Mouse (Mus musculus): ENCODE results near the gene Actl11. TPM values are rescaled to one million over a fixed set of nuclear protein-coding genes. Genes with fewer than 3 reads are reported as not detected.

Actl11 gene
- polyA plus RNA-seq, 1 experiment from 2014 or later, result not detected

GRCm38 (mm10) chr9:107949184-107949921 lies 21.1 kb downstream of the Actl11 start:
- no peak for ATAC-seq (replicated peaks; ENCODE audit: low FRiP score)
- no peaks in the 10 kb centered on the region for H3K36me3 ChIP-seq
- no peak overlapping the region for H3K9ac ChIP-seq
- H3K9me3 ChIP-seq (replicated peaks), result no peaks in the 10 kb centered on the region
- H3K27ac ChIP-seq, result no peak overlapping the region
- no peaks in the 10 kb centered on the region for H3K27me3 ChIP-seq
- H3K4me1 ChIP-seq, result peaks cover 24% of the 10 kb centered on the region
- no peak overlapping the region for H3K4me2 ChIP-seq
- WGBS, result 83% methylated on average over 13 of the region's 13 CpGs
- H3K4me3 ChIP-seq (replicated peaks), result no peak overlapping the region

DNA sequence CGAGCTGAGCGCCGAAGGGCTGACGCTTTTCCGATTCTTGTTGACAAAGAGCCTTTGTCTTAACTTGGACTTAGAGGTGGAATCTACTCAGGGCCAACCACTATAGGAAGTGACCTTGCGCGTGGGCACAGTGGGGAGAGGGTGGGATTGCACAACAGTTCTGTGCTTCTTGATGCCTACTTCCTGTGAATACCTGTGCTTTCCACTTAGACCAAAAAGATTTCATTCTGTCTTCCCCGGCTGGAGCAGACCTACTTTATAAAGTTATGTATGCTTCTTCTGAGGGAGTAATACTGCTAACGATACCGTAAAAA lies 21.6 kb downstream of the Actl11 start, which contains the start of gene Traip:
TSS of gene Traip (plus strand) at position 215 of the 314 bp plus-strand sequence.
- Histone ChIP-seq H3K4me2 (peak within 1 kb of the TSS; percentile 83), H3K9ac (peak within 1 kb of the TSS; percentile 66), H3K27me3 (no peaks in the 10 kb centered on the region), H3K4me1 (peaks cover 24% of the 10 kb centered on the region), H3K27ac (peak within 1 kb of the TSS; percentile 71), H3K9me3 (replicated peaks) (no peaks in the 10 kb centered on the region), H3K4me3 (replicated peaks) (peak within 1 kb of the TSS; percentile 83), H3K36me3 (no peaks in the 10 kb centered on the region)
- ATAC-seq (replicated peaks; ENCODE audit: low FRiP score), result no peak
- 89% methylated on average over 10 of the region's 10 CpGs for WGBS

DNA sequence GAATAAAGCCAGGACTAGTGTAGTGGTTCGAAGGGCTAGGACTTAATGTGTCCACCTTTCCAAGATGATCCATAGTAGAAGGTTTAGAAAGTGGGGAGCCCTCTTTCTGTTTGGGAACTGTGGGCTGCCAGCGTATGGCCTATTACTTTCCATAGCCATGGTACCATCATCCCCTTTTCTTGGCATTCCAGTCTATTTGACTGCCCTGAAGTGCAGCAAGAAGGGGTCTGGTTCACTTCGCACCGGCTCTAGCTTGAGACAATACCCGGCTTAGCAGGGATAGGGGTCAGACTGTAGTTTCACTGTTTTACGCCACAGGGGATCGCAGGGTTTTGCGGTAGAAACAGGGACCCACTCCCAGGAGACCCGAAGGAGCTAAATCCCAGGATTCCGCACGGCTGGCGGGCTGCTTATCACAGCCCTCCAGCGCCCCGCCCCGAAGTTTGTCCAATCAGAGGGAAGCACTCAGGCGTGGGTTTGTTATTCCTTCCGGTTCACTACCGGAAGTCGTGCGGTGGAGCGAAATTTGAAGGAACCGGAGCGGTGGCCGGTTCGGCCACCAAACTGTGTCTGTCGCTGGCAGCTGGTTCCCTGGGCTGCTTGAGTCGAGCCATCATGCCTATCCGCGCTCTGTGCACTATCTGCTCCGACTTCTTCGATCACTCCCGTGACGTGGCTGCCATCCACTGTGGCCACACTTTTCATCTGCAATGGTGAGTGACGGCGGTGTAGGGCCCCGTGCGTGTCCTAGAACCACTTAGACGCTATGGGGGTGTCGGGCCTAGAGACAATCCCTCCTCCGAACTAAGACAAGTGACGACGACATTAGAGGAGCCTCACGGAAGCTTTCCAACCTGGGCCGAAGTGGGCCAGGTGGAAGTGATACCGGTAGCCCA lies 22.4 kb downstream of the Actl11 start:
- ATAC-seq (replicated peaks; ENCODE audit: low FRiP score), result peak; percentile 95
- Histone ChIP-seq H3K9me3 (replicated peaks) (no peaks in the 10 kb centered on the region), H3K27ac (peak overlapping the region; percentile 71), H3K27me3 (no peaks in the 10 kb centered on the region), H3K36me3 (peaks cover 5% of the 10 kb centered on the region; the same call in 1 of the 2 replicates), H3K4me1 (peaks cover 24% of the 10 kb centered on the region), H3K9ac (peak overlapping the region; percentile 66), H3K4me2 (peak overlapping the region; percentile 83), H3K4me3 (replicated peaks) (peak overlapping the region; percentile 83)
- WGBS, result 14% methylated on average over 45 of the region's 45 CpGs

DNA sequence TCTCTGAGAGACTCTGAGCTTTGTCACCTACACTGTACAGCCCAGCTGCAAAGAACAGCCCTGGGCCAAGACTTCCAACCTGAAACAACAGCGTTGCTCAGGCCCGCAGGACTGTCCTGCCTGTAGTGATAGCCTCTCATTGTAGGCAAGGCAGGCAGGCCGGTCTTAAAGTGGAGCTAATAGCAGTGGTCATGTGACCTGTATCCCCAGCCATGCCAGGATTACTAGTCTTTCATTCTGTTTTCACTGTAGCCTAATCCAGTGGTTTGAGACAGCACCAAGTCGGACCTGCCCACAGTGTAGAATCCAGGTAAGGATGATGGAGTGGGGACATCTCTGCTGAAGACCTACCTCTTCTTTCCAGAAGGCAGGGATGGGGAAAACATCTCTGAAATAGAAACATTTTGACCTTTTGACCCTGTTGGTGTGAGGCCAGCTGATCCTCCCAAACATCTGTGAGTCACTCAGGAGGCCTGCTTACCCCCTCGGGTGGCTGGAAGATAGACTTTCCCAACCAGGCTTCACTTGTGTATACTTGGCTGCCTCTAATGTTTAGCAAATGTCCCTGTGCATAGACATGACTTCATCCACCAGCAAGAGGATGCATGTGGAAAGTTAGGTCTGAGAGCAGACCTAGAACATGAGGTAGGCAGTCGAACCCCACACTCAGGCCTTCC lies 27.5 kb downstream of the Actl11 start:
- Histone ChIP-seq H3K27me3 (no peaks in the 10 kb centered on the region), H3K4me2 (no peak overlapping the region), H3K4me3 (replicated peaks) (no peak overlapping the region), H3K4me1 (peaks cover 19% of the 10 kb centered on the region), H3K36me3 (peaks cover 47% of the 10 kb centered on the region), H3K27ac (no peak overlapping the region), H3K9me3 (replicated peaks) (no peaks in the 10 kb centered on the region), H3K9ac (no peak overlapping the region)
- no peak for ATAC-seq (replicated peaks; ENCODE audit: low FRiP score)
- 83% methylated on average over 6 of the region's 6 CpGs for WGBS

GRCm38 (mm10) chr9:107957141-107957540 lies 28.9 kb downstream of the Actl11 start:
- Histone ChIP-seq H3K4me1 (peaks cover 7% of the 10 kb centered on the region), H3K4me3 (replicated peaks) (no peak overlapping the region), H3K4me2 (no peak overlapping the region), H3K27ac (no peak overlapping the region), H3K27me3 (no peaks in the 10 kb centered on the region), H3K9me3 (replicated peaks) (no peaks in the 10 kb centered on the region), H3K36me3 (peaks cover 61% of the 10 kb centered on the region), H3K9ac (no peak overlapping the region)
- ATAC-seq (replicated peaks; ENCODE audit: low FRiP score), result no peak
- WGBS, result 64% methylated on average over 6 of the region's 6 CpGs

- Histone ChIP-seq H3K36me3 (peaks cover 86% of the 10 kb centered on the region), H3K27me3 (no peaks in the 10 kb centered on the region), H3K9me3 (replicated peaks) (no peaks in the 10 kb centered on the region), H3K4me3 (replicated peaks) (no peak overlapping the region), H3K27ac (no peak overlapping the region), H3K4me1 (0 out of 2 replicates have a peak, but pooled peaks cover 5% of the 10 kb centered on the region), H3K9ac (no peak overlapping the region), H3K4me2 (no peak overlapping the region)
- ATAC-seq (replicated peaks; ENCODE audit: low FRiP score), result no peak
- 28% methylated on average over 6 of the region's 6 CpGs for WGBS
Observed at GRCm38 (mm10) chr9:107959896-107960295, 31.6 kb downstream of the Actl11 start.

DNA sequence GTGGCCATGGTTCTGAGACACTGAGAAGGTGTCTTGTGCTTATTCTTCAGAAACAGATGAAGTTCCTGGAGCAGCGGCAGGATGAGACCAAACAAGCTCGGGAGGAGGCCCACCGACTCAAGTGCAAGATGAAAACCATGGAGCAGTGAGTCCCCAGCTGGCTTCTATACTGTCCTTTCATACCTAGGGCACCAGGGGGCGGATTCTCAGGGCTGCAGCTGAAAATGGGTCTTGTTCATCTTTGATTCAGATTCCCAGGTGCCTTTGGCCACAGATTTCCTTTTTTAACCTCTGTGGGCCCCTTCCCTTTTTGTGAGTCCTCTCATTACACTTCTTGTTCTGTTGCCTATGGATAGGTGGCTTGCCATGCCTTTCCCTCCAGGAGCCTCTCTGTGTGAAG lies 32.7 kb downstream of the Actl11 start:
- Histone ChIP-seq H3K27ac (no peak overlapping the region), H3K9ac (no peak overlapping the region), H3K36me3 (peaks cover 85% of the 10 kb centered on the region), H3K4me3 (replicated peaks) (no peak overlapping the region), H3K27me3 (no peaks in the 10 kb centered on the region), H3K4me1 (0 out of 2 replicates have a peak, but pooled peaks cover 5% of the 10 kb centered on the region), H3K4me2 (no peak overlapping the region), H3K9me3 (replicated peaks) (no peaks in the 10 kb centered on the region)
- WGBS, result 81% methylated on average over 4 of the region's 4 CpGs
- ATAC-seq (replicated peaks; ENCODE audit: low FRiP score), result no peak

- Histone ChIP-seq H3K9ac (no peak overlapping the region), H3K9me3 (replicated peaks) (no peaks in the 10 kb centered on the region), H3K4me2 (no peak overlapping the region), H3K27ac (no peak overlapping the region), H3K4me3 (replicated peaks) (no peak overlapping the region), H3K36me3 (peaks cover 87% of the 10 kb centered on the region), H3K27me3 (no peaks in the 10 kb centered on the region), H3K4me1 (0 out of 2 replicates have a peak, but pooled peaks cover 5% of the 10 kb centered on the region)
- 84% methylated on average over 10 of the region's 10 CpGs for WGBS
- no peak for ATAC-seq (replicated peaks; ENCODE audit: low FRiP score)
Observed at GRCm38 (mm10) chr9:107961351-107961762, 33.1 kb downstream of the Actl11 start.

- no peak overlapping the region for H3K27ac ChIP-seq
- H3K4me2 ChIP-seq, result no peak overlapping the region
- no peaks in the 10 kb centered on the region for H3K9me3 ChIP-seq (replicated peaks)
- no peak for ATAC-seq (replicated peaks; ENCODE audit: low FRiP score)
- peaks cover 83% of the 10 kb centered on the region for H3K36me3 ChIP-seq
- no peaks in the 10 kb centered on the region for H3K27me3 ChIP-seq
- no peak overlapping the region for H3K9ac ChIP-seq
- H3K4me1 ChIP-seq, result 0 out of 2 replicates have a peak, but pooled peaks cover 5% of the 10 kb centered on the region
- 53% methylated on average over 5 of the region's 5 CpGs for WGBS
- no peak overlapping the region for H3K4me3 ChIP-seq (replicated peaks)
Observed at GRCm38 (mm10) chr9:107961881-107962280, 33.6 kb downstream of the Actl11 start.

GRCm38 (mm10) chr9:107962916-107963315 lies 34.6 kb downstream of the Actl11 start:
- Histone ChIP-seq H3K27me3 (no peaks in the 10 kb centered on the region), H3K4me1 (0 out of 2 replicates have a peak, but pooled peaks cover 5% of the 10 kb centered on the region), H3K36me3 (peaks cover 79% of the 10 kb centered on the region), H3K4me2 (no peak overlapping the region), H3K27ac (no peak overlapping the region), H3K9ac (no peak overlapping the region), H3K9me3 (replicated peaks) (no peaks in the 10 kb centered on the region), H3K4me3 (replicated peaks) (no peak overlapping the region)
- no peak for ATAC-seq (replicated peaks; ENCODE audit: low FRiP score)
- WGBS, result 87% methylated on average over 9 of the region's 9 CpGs

DNA sequence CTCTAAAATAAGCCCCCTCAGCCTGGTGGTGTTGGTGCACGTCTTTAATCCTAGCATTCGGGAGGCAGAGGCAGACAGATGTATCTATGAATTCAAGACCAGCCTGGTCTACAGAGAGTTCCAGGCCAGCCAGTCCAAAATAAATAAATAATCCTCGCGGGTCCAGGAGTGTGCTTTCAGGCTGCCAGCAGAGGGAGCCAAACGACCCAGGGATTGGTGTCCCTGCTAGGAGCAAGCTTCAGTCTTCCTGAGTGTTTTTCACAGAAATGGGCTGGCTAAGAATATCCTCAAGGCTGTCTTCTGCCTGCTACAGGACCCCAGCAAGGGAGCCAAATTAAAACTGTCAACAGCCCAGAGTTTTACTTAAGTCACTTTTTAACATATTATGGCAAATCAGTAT lies 35.4 kb downstream of the Actl11 start:
- no peak overlapping the region for H3K9ac ChIP-seq
- H3K4me1 ChIP-seq, result 0 out of 2 replicates have a peak, but pooled peaks cover 5% of the 10 kb centered on the region
- H3K4me2 ChIP-seq, result no peak overlapping the region
- peaks cover 80% of the 10 kb centered on the region for H3K36me3 ChIP-seq
- H3K27ac ChIP-seq, result peak overlapping the region; percentile 25; the same call in 1 of the 2 replicates
- H3K9me3 ChIP-seq (replicated peaks), result no peaks in the 10 kb centered on the region
- H3K4me3 ChIP-seq (replicated peaks), result no peak overlapping the region
- ATAC-seq (replicated peaks; ENCODE audit: low FRiP score), result peak; percentile 69; the same call in 1 of the 2 replicates
- H3K27me3 ChIP-seq, result no peaks in the 10 kb centered on the region
- 22% methylated on average over 5 of the region's 5 CpGs for WGBS
